ENCODE assay signal across 9 mouse cellular contexts in genomic region chr7:82119266-82119665, GRCm38 (mm10). TPM values are rescaled to one million over a fixed set of nuclear protein-coding genes. Genes with fewer than 3 reads are reported as not detected.
DNase-seq lines count a peak whose midpoint lies in the region; ATAC-seq and TF ChIP-seq lines count a peak whose summit lies in the region.
"Had no signal": no experiment of that assay in that cellular context is flagged by ENCODE, and none has a peak within 500 bp of the region (broad histone marks: within the 10 kb centered on the region; RNA-seq: fewer than 3 reads in every experiment).

No protein-coding gene starts in this region.

- H3K9me3 ChIP-seq in hindbrain, embryonic 11.5 days (ENCODE audit: control insufficient read depth, low read length), result no peaks in the 10 kb centered on the region
- H3K9me3 ChIP-seq in lung, postnatal 0 days (ENCODE audit: low read length), result no peaks in the 10 kb centered on the region
- H3K9me3 ChIP-seq: heart, embryonic 15.5 days had no signal

- H3K36me3 ChIP-seq in hindbrain, embryonic 11.5 days (ENCODE audit: control insufficient read depth, insufficient read depth, low read length), result no peaks in the 10 kb centered on the region
- H3K36me3 ChIP-seq in lung, postnatal 0 days (ENCODE audit: insufficient read depth, low read length), result no peaks in the 10 kb centered on the region
- H3K36me3 ChIP-seq: heart, embryonic 15.5 days had no signal

- H3K4me3 ChIP-seq in hindbrain, embryonic 11.5 days (ENCODE audit: low read depth, low read length), result no peak overlapping the region
- H3K4me3 ChIP-seq in lung, postnatal 0 days (ENCODE audit: low read depth, low read length), result no peak overlapping the region
- H3K4me3 ChIP-seq: heart, embryonic 15.5 days had no signal

- no peak overlapping the region for H3K27ac ChIP-seq in hindbrain, embryonic 11.5 days (ENCODE audit: low read depth, low read length)
- no peak overlapping the region for H3K27ac ChIP-seq in lung, postnatal 0 days (ENCODE audit: low read length)
- H3K27ac ChIP-seq: heart, embryonic 15.5 days had no signal

- no peaks in the 10 kb centered on the region for H3K27me3 ChIP-seq in hindbrain, embryonic 11.5 days (ENCODE audit: control insufficient read depth, insufficient read depth, low read length)
- no peaks in the 10 kb centered on the region for H3K27me3 ChIP-seq in lung, postnatal 0 days (replicated peaks; ENCODE audit: insufficient read depth, low read length)

- no peak overlapping the region for H3K4me2 ChIP-seq in hindbrain, embryonic 11.5 days (replicated peaks; ENCODE audit: low read depth, low read length)
- H3K4me2 ChIP-seq in lung, postnatal 0 days (replicated peaks; ENCODE audit: low read depth, low read length), result no peak overlapping the region
- H3K4me2 ChIP-seq: heart, embryonic 15.5 days had no signal

- no peak overlapping the region for H3K9ac ChIP-seq in hindbrain, embryonic 11.5 days (ENCODE audit: low read depth, low read length)
- no peak overlapping the region for H3K9ac ChIP-seq in lung, postnatal 0 days (replicated peaks; ENCODE audit: low read depth)
- H3K9ac ChIP-seq: heart, embryonic 15.5 days had no signal

- WGBS in hindbrain, embryonic 11.5 days, result 7% methylated on average over 2 of the region's 2 CpGs
- WGBS in lung, postnatal 0 days, result 8% methylated on average over 2 of the region's 2 CpGs

- no peak for TF ChIP-seq EP300 in lung, postnatal 0 days (IDR thresholded peaks at IDR 0.05)

- peak; percentile 81 for TF ChIP-seq CTCF in lung, postnatal 0 days (IDR thresholded peaks at IDR 0.05)

- DNase-seq in ES-CJ7 (ENCODE audit: low read depth, low spot score), result peak; percentile 87
- peak; percentile 86 for DNase-seq in brain, adult 2 months (ENCODE audit: low read depth, low spot score)
- peak; percentile 22 for DNase-seq in fibroblast of lung, adult 2 months (ENCODE audit: low read depth)
- peak; percentile 92 for DNase-seq in hindbrain, embryonic 11.5 days (ENCODE audit: low spot score)
- DNase-seq in layer of hippocampus, adult 8-10 months (ENCODE audit: low spot score in 2 of 2), result peak; percentile 52 to 87
- peak; percentile 90 for DNase-seq in lung, postnatal 0 days (ENCODE audit: low spot score)
- peak; percentile 90 for DNase-seq in retina, postnatal 1 day
- peak; percentile 23 for DNase-seq in urinary bladder, postnatal 10 days (ENCODE audit: low spot score)

- H3K4me1 ChIP-seq in hindbrain, embryonic 11.5 days (replicated peaks; ENCODE audit: control insufficient read depth, insufficient read depth, low read length), result no peaks in the 10 kb centered on the region
- H3K4me1 ChIP-seq in lung, postnatal 0 days (ENCODE audit: insufficient read depth, low read depth, low read length), result no peaks in the 10 kb centered on the region
- H3K4me1 ChIP-seq: heart, embryonic 15.5 days had no signal

- peak; percentile 76 for ATAC-seq in hindbrain, embryonic 11.5 days (ENCODE audit: low FRiP score)
- ATAC-seq in lung, postnatal 0 days, result 0 out of 2 replicates have a peak, but pooled peaks have one; percentile 33

RNA-seq across cellular contexts. Expression of gene Sh3gl3, which starts 54.4 kb away (rescaled TPM):
- 17.5 and 20.4 TPM in 2 replicates for polyA plus RNA-seq in hindbrain, embryonic 11.5 days (2014; fragmentation: Nextera tagmentation; extraction: Ambion mirVana)
- 10 to 100 TPM; 41.8 to 43.4 (median 43.2) TPM for total RNA-seq in layer of hippocampus, adult 8-10 months (2022)
- polyA plus RNA-seq in lung, postnatal 0 days (2015; fragmentation: Nextera tagmentation; extraction: Ambion mirVana), result 2.5 and 2.6 TPM in 2 replicates

Comparison
In these comparisons a context has a peak if more than half of its experiments do, and no peak if none do; other contexts are left out.
1. DNase-seq: peak in every context shown above with its lines; median percentile 92 in hindbrain, embryonic 11.5 days; 90 in lung, postnatal 0 days; 90 in retina, postnatal 1 day; 87 in ES-CJ7; 86 in brain, adult 2 months; 70 in layer of hippocampus, adult 8-10 months; 23 in urinary bladder, postnatal 10 days; 22 in fibroblast of lung, adult 2 months.